Mouse (Mus musculus): ENCODE data around the gene Hist1h2af.

DNA sequence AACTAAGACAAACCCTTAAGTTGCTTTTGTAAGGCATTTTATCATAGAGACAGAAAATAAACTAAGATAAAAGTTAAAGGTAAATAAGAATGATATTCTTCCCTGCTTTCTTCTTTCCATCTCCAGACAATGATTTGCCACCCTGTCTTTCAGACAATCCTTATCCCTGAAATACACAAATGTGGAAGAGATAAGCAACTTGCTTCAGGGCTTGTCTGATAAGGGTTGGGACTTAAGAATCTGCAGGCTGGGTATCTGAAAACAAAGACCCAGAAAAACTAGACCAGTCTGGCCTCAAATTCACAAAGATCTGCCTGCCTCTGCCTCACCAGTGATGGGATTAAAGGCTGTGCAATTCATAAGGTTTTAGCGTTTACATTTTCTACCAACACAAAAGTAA, 42.4 kb upstream of the Hist1h2af start:
- no peak for TF ChIP-seq CTCF (IDR thresholded peaks at IDR 0.05; ENCODE audit: control insufficient read depth, insufficient read depth, low read length)
- TF ChIP-seq POLR2A (IDR thresholded peaks at IDR 0.05; ENCODE audit: borderline replicate concordance, control insufficient read depth, low read depth, low read length): no peak

All from bone marrow, adult 2 months (tissue).